Mouse (Mus musculus) hindbrain, embryonic 16.5 days (tissue): Measurements from ENCODE around the gene Spryd4. TPM values are rescaled to one million over a fixed set of nuclear protein-coding genes. Genes with fewer than 3 reads are reported as not detected.
"Not testable (repeated sequence)": the region's sequence is repeated elsewhere in the genome, so short reads cannot be mapped to it uniquely, and the experiment has no call there.

Experiments
- ATAC-seq: fragments of 200-750 bp; cut with Nextera tagmentation; 2 replicates; pipeline ENCODE4 v1.8.0; 2017; ENCODE audit warnings: moderate TSS enrichment, moderate library complexity
- H3K27ac ChIP-seq: fragments of 300-500 bp; sonication (generic); 2 replicates; pipeline ENCODE4 v1.5.1; 2014; ENCODE audit warnings: low read depth, mild to moderate bottlenecking, control low read depth, low read length, moderate library complexity
- H3K27me3 ChIP-seq: fragments of 300-500 bp; sonication (generic); replicated peaks from 2 replicates; pipeline ENCODE4 v1.6.1; 2014; ENCODE audit warnings: low read length; ENCODE audit not compliant: control insufficient read depth, insufficient read depth
- H3K36me3 ChIP-seq: fragments of 300-500 bp; sonication (generic); 2 replicates; pipeline ENCODE4 v1.6.1; 2014; ENCODE audit warnings: mild to moderate bottlenecking, low read length, moderate library complexity, mixed read lengths; ENCODE audit not compliant: control insufficient read depth, insufficient read depth
- H3K4me1 ChIP-seq: fragments of 300-500 bp; sonication (generic); 2 replicates; pipeline ENCODE4 v1.6.1; 2014; ENCODE audit warnings: low read depth, low read length; ENCODE audit not compliant: control insufficient read depth, insufficient read depth
- H3K4me2 ChIP-seq: fragments of 300-500 bp; sonication (generic); 2 replicates; pipeline ENCODE4 v1.6.1; 2014; ENCODE audit warnings: mild to moderate bottlenecking, low read length, control low read depth, moderate library complexity
- H3K4me3 ChIP-seq: fragments of 300-500 bp; sonication (generic); 2 replicates; pipeline ENCODE4 v1.5.1; 2014; ENCODE audit warnings: mild to moderate bottlenecking, low read length, control low read depth, moderate library complexity
- H3K9ac ChIP-seq: fragments of 300-500 bp; sonication (generic); 2 replicates; pipeline ENCODE4 v1.6.1; 2014; ENCODE audit warnings: low read depth, mild to moderate bottlenecking, control low read depth, low read length, moderate library complexity
- H3K9me3 ChIP-seq: fragments of 300-500 bp; sonication (generic); 2 replicates; pipeline ENCODE4 v1.6.1; 2014; ENCODE audit warnings: mild to moderate bottlenecking, low read length, moderate library complexity; ENCODE audit not compliant: control insufficient read depth
- WGBS: fragments of 180-500 bp; shearing (Covaris S2); extraction: QIAGEN DNeasy Blood & Tissue Kit; methylation state at CpG from one replicate; pipeline ENCODE4 v1.1.7; 2014; 5-methylcytosine and 5-hydroxymethylcytosine counted together
- polyA plus RNA-seq: library from polyadenylated mRNA; unstranded; fragments of >200 nt; fragmentation: Nextera tagmentation; extraction: Ambion mirVana; gene quantifications from 2 replicates; pipeline ENCODE4 v1.2.1, GENCODE M21; 2015

Spryd4 gene
- polyA plus RNA-seq, 1 experiment from 2014 or later = 25.5 TPM

- ATAC-seq = peak; percentile 90
- H3K9ac ChIP-seq = peak overlapping the region; percentile 74
- H3K4me1 ChIP-seq = peaks cover 12% of the 10 kb centered on the region
- WGBS = under 1% methylated on average over 74 of the region's 79 CpGs
- H3K27ac ChIP-seq = 0 out of 2 replicates have a peak overlapping the region, but pooled peaks have one; percentile 12
- H3K27me3 ChIP-seq = peaks cover 5% of the 10 kb centered on the region; the same call in 1 of the 2 replicates
- no peaks in the 10 kb centered on the region for H3K36me3 ChIP-seq
- peak overlapping the region; percentile 89 for H3K4me3 ChIP-seq
- peak overlapping the region; percentile 99 for H3K4me2 ChIP-seq
- no peaks in the 10 kb centered on the region for H3K9me3 ChIP-seq
Observed at GRCm38 (mm10) chr10:128194551-128195461, 16.8 kb downstream of the Spryd4 start.

DNA sequence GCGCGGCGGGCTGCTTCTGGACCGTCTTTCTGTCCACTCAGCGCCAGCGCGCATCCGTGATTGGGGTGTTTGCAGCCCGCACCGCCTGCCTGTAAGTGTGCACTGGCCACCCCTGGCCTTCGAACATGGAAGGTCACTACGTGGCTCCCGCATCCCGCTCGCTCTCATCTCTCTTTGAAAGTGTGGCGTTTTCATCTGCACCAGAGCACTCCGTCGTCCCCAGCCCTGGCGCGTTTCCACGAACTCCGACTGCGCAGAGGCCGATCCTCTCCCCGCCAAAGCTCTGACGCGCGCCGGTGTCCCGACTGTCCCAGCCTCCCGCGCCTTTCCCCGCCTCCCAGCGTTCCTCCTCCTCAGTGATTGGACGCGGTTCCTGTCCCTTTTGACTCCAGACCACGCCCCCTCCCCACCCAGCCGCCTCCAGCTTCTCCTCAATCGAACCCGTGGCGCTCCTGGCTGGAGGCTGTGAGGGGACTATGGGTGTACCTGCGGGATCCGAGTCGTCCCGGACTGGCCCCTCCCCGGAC is 17.5 kb downstream of the Spryd4 start, which contains the start of gene Gls2:
Gene Gls2 (plus strand): TSS at position 434 of the 527 bp plus-strand sequence.
- Histone ChIP-seq H3K27me3 (peaks cover 5% of the 10 kb centered on the region; the same call in 1 of the 2 replicates), H3K4me2 (peak within 1 kb of the TSS; percentile 99), H3K27ac (0 out of 2 replicates have a peak within 1 kb of the TSS, but pooled peaks have one; percentile 12), H3K4me3 (peak within 1 kb of the TSS; percentile 89), H3K9ac (peak within 1 kb of the TSS; percentile 74), H3K36me3 (no peaks in the 10 kb centered on the region), H3K4me1 (peaks cover 12% of the 10 kb centered on the region), H3K9me3 (no peaks in the 10 kb centered on the region)
- peak; percentile 98 for ATAC-seq
- WGBS = under 1% methylated on average over 44 of the region's 46 CpGs

DNA sequence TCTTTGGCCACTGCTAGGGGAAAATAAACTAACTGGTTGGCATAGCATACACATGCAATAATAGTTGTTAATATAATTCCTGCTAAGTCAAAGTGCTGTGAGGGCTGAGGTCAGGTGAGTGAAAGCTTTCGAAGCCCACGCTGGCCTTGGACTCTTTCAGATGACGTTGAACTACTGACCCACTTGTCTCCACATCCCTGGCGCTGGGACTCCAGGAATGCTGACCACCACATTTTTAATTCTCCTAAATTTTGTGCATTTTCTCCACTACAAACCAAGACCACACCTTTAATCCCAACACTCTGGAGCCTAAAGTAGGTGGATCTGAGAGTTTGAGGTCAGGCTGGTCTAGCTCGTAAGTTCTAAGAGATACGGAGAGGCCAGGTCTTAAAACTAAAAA is 18.5 kb downstream of the Spryd4 start:
- no peaks in the 10 kb centered on the region for H3K36me3 ChIP-seq
- no peak overlapping the region for H3K27ac ChIP-seq
- WGBS = 95% methylated on average over 6 of the region's 6 CpGs
- no peak overlapping the region for H3K4me2 ChIP-seq
- H3K4me3 ChIP-seq = no peak overlapping the region
- ATAC-seq = no peak
- H3K27me3 ChIP-seq = peaks cover 5% of the 10 kb centered on the region; the same call in 1 of the 2 replicates
- H3K4me1 ChIP-seq = peaks cover 12% of the 10 kb centered on the region
- H3K9me3 ChIP-seq = no peaks in the 10 kb centered on the region
- no peak overlapping the region for H3K9ac ChIP-seq

DNA sequence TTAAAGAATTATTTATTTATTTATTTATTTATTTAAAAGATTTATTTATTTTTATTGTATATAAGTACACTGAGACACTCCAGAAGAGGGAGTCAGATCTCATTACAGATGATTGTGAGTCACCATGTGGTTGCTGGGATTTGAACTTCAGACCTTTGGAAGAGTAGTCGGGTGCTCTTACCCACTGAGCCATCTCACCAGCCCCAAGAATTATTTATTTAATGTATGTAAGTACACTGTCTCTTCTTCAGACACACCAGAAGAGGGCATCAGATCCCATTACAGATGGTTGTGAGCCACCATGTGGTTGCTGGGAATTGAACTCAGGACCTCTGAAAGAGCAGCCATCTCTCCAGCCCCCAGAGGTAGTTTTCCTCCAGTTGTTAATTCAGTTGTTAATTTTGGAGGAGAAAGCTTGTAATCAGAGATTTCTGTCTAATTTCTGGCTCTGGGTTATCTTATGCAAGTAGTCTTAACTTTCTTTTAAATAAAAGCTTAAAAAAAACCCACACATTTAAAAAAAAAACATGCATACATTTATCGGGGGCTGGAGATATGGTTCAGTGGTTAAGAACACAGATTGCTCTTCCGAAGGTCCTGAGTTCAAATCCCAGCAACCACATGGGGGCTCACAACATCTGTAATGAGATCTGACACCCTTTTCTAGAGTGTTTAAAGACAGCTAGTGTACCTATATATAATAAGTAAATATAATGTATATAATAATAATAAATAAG is 19.4 kb downstream of the Spryd4 start:
- not testable (repeated sequence) for H3K27ac ChIP-seq, ATAC-seq, H3K9ac ChIP-seq, H3K36me3 ChIP-seq, H3K4me3 ChIP-seq, H3K27me3 ChIP-seq, H3K9me3 ChIP-seq, H3K4me2 ChIP-seq
- peaks cover 12% of the 10 kb centered on the region for H3K4me1 ChIP-seq
- 96% methylated on average over 3 of the region's 3 CpGs for WGBS

- Histone ChIP-seq H3K27me3 (no peaks in the 10 kb centered on the region; the same call in 1 of the 2 replicates), H3K36me3 (no peaks in the 10 kb centered on the region)
- WGBS = 88% methylated on average over 2 of the region's 2 CpGs
Observed at GRCm38 (mm10) chr10:128191472-128191871, 20.1 kb downstream of the Spryd4 start.

GRCm38 (mm10) chr10:128188242-128188877 is 23.2 kb downstream of the Spryd4 start:
- WGBS = 40% methylated on average over 2 of the region's 2 CpGs
- no peak overlapping the region for H3K4me2 ChIP-seq
- no peaks in the 10 kb centered on the region for H3K4me1 ChIP-seq
- no peaks in the 10 kb centered on the region for H3K36me3 ChIP-seq
- no peak overlapping the region for H3K9ac ChIP-seq
- no peak for ATAC-seq
- no peak overlapping the region for H3K27ac ChIP-seq
- H3K4me3 ChIP-seq = no peak overlapping the region
- H3K27me3 ChIP-seq = no peaks in the 10 kb centered on the region
- no peaks in the 10 kb centered on the region for H3K9me3 ChIP-seq

More at GRCm38 (mm10) chr10:128191472-128191871, 20.1 kb downstream of the Spryd4 start:
- no peak overlapping the region for H3K4me2 ChIP-seq
- H3K9me3 ChIP-seq = no peaks in the 10 kb centered on the region
- no peak for ATAC-seq
- peaks cover 12% of the 10 kb centered on the region for H3K4me1 ChIP-seq
- no peak overlapping the region for H3K9ac ChIP-seq
- H3K27ac ChIP-seq = no peak overlapping the region
- no peak overlapping the region for H3K4me3 ChIP-seq

- Histone ChIP-seq H3K4me3 (no peak overlapping the region), H3K9ac (no peak overlapping the region), H3K9me3 (no peaks in the 10 kb centered on the region), H3K4me2 (no peak overlapping the region), H3K36me3 (no peaks in the 10 kb centered on the region), H3K4me1 (no peaks in the 10 kb centered on the region), H3K27me3 (no peaks in the 10 kb centered on the region), H3K27ac (no peak overlapping the region)
- ATAC-seq = no peak
- WGBS = 69% methylated on average over 5 of the region's 5 CpGs
Observed at GRCm38 (mm10) chr10:128187181-128187605, 24.4 kb downstream of the Spryd4 start.

- no peak overlapping the region for H3K4me2 ChIP-seq
- H3K4me3 ChIP-seq = no peak overlapping the region
- no peaks in the 10 kb centered on the region for H3K27me3 ChIP-seq
- no peaks in the 10 kb centered on the region for H3K9me3 ChIP-seq
- no peak overlapping the region for H3K27ac ChIP-seq
- ATAC-seq = no peak
- 66% methylated on average over 2 of the region's 2 CpGs for WGBS
- no peaks in the 10 kb centered on the region for H3K36me3 ChIP-seq
- no peaks in the 10 kb centered on the region for H3K4me1 ChIP-seq
- no peak overlapping the region for H3K9ac ChIP-seq
Observed at GRCm38 (mm10) chr10:128185959-128186358, 25.6 kb downstream of the Spryd4 start.
